Mouse (Mus musculus): ENCODE measurements around the gene Cdk12. TPM values are rescaled to one million over a fixed set of nuclear protein-coding genes. Genes with fewer than 3 reads are reported as not detected.

Cdk12 gene
- total and polyA plus RNA-seq, 2 experiments from 2014 or later: 5.8 to 28.5 TPM

DNA sequence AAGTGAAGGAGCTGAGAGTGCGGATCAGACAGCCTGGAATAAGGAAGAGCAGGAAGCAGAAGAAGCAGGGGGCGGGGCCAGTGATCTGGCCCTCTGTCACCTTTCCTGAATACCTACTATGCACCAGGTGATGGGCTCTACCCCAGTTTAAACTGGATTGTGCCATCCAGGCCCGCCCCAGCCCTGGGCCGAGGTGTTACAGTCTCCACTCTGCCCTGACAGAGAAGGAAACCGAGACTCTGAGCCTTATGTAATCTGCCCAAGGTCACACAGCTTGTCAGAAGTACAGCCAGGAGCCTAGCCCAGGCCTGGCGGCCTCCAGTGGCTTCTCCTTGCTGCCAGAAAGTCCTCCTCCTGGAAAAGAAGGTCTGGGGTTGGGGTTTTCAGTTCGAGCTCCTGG is 94.9 kb downstream of the Cdk12 start:
- H3K4me2 ChIP-seq (ENCODE audit: low read depth, low read length): no peak overlapping the region
- H3K9me3 ChIP-seq (ENCODE audit: low read length): no peaks in the 10 kb centered on the region
- no peaks in the 10 kb centered on the region for H3K27me3 ChIP-seq (ENCODE audit: insufficient read depth, low read length)
- 23% methylated on average over 7 of the region's 7 CpGs for WGBS
- TF ChIP-seq CTCF (IDR thresholded peaks at IDR 0.05; ENCODE audit: low read depth): no peak
- no peak overlapping the region for H3K9ac ChIP-seq (replicated peaks; ENCODE audit: low read length)
- H3K27ac ChIP-seq: 0 out of 2 replicates have a peak overlapping the region, but pooled peaks have one; percentile 11
- no peak for ATAC-seq
- DNase-seq (ENCODE audit: low spot score): no peak
- H3K4me1 ChIP-seq (ENCODE audit: insufficient read depth, low read length): peaks cover 32% of the 10 kb centered on the region
- no peak overlapping the region for H3K4me3 ChIP-seq (ENCODE audit: low read length)
- H3K36me3 ChIP-seq (ENCODE audit: insufficient read depth, low read length): no peaks in the 10 kb centered on the region

- peaks cover 26% of the 10 kb centered on the region for H3K4me1 ChIP-seq (ENCODE audit: insufficient read depth, low read length)
- no peak overlapping the region for H3K4me2 ChIP-seq (ENCODE audit: low read depth, low read length)
- ATAC-seq (no peak), DNase-seq (ENCODE audit: low spot score) (peak; percentile 49)
- H3K4me3 ChIP-seq (ENCODE audit: low read length): no peak overlapping the region
- no peak overlapping the region for H3K27ac ChIP-seq
- WGBS: 7% methylated on average over 10 of the region's 10 CpGs
- H3K27me3 ChIP-seq (ENCODE audit: insufficient read depth, low read length): no peaks in the 10 kb centered on the region
- no peak for TF ChIP-seq CTCF (IDR thresholded peaks at IDR 0.05; ENCODE audit: low read depth)
- H3K36me3 ChIP-seq (ENCODE audit: insufficient read depth, low read length): no peaks in the 10 kb centered on the region
- no peak overlapping the region for H3K9ac ChIP-seq (replicated peaks; ENCODE audit: low read length)
- H3K9me3 ChIP-seq (ENCODE audit: low read length): no peaks in the 10 kb centered on the region
These were observed 95.8 kb downstream of the Cdk12 start for GRCm38 (mm10) chr11:98298484-98299205.

- Histone ChIP-seq H3K4me1 (ENCODE audit: insufficient read depth, low read length) (peaks cover 8% of the 10 kb centered on the region; the same call in 1 of the 2 replicates), H3K9me3 (ENCODE audit: low read length) (no peaks in the 10 kb centered on the region), H3K9ac (replicated peaks; ENCODE audit: low read length) (no peak overlapping the region), H3K4me2 (ENCODE audit: low read depth, low read length) (peak overlapping the region; percentile 21), H3K27me3 (ENCODE audit: insufficient read depth, low read length) (peaks cover 33% of the 10 kb centered on the region), H3K4me3 (ENCODE audit: low read length) (peak overlapping the region; percentile 14), H3K36me3 (ENCODE audit: insufficient read depth, low read length) (no peaks in the 10 kb centered on the region), H3K27ac (no peak overlapping the region)
- TF ChIP-seq CTCF (IDR thresholded peaks at IDR 0.05; ENCODE audit: low read depth): no peak
- peak; percentile 73 for DNase-seq (ENCODE audit: low spot score)
- 0 out of 2 replicates have a peak, but pooled peaks have one; percentile 35 for ATAC-seq
- WGBS: under 1% methylated on average over 26 of the region's 26 CpGs
These were observed 111.0 kb downstream of the Cdk12 start for GRCm38 (mm10) chr11:98313790-98314323.

- WGBS: 5% methylated on average over 7 of the region's 7 CpGs
These were observed 114.6 kb downstream of the Cdk12 start for GRCm38 (mm10) chr11:98317479-98317878.

GRCm38 (mm10) chr11:98318421-98319116 is 115.7 kb downstream of the Cdk12 start:
- Histone ChIP-seq H3K9me3 (ENCODE audit: low read length) (no peaks in the 10 kb centered on the region), H3K4me3 (ENCODE audit: low read length) (no peak overlapping the region), H3K27me3 (ENCODE audit: insufficient read depth, low read length) (peaks cover 47% of the 10 kb centered on the region), H3K4me1 (ENCODE audit: insufficient read depth, low read length) (peaks cover 13% of the 10 kb centered on the region; the same call in 1 of the 2 replicates), H3K4me2 (ENCODE audit: low read depth, low read length) (peak overlapping the region; percentile 25), H3K27ac (peak overlapping the region; percentile 48), H3K9ac (replicated peaks; ENCODE audit: low read length) (no peak overlapping the region), H3K36me3 (ENCODE audit: insufficient read depth, low read length) (no peaks in the 10 kb centered on the region)
- DNase-seq (ENCODE audit: low spot score) (no peak), ATAC-seq (no peak)
- no peak for TF ChIP-seq CTCF (IDR thresholded peaks at IDR 0.05; ENCODE audit: low read depth)
- 2% methylated on average over 14 of the region's 14 CpGs for WGBS

More at GRCm38 (mm10) chr11:98317479-98317878, 114.6 kb downstream of the Cdk12 start:
- Histone ChIP-seq H3K9me3 (ENCODE audit: low read length) (no peaks in the 10 kb centered on the region), H3K9ac (replicated peaks; ENCODE audit: low read length) (no peak overlapping the region), H3K4me3 (ENCODE audit: low read length) (no peak overlapping the region), H3K4me2 (ENCODE audit: low read depth, low read length) (no peak overlapping the region), H3K4me1 (ENCODE audit: insufficient read depth, low read length) (peaks cover 13% of the 10 kb centered on the region; the same call in 1 of the 2 replicates), H3K27ac (no peak overlapping the region), H3K36me3 (ENCODE audit: insufficient read depth, low read length) (no peaks in the 10 kb centered on the region), H3K27me3 (ENCODE audit: insufficient read depth, low read length) (peaks cover 39% of the 10 kb centered on the region)
- ATAC-seq (no peak), DNase-seq (ENCODE audit: low spot score) (no peak)
- TF ChIP-seq CTCF (IDR thresholded peaks at IDR 0.05; ENCODE audit: low read depth): no peak

DNA sequence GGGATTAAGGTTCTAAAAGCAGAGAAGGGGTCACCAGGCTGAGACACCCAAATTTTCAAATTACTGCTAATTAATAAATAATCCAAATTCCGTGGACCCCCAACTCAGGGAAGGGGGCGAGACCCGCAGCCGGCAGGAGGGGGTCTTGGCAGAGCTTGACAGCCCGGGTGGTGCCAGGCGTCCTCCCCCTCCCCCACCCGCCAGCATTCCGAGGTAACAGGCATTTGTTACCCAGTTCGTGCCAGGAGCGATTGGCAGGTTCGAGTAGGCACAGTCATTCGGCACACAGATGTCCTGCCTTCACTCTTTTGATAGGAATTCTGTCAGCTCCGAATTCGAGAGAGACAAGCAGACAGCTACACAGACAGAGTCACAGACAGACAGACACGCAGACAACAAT is 116.3 kb downstream of the Cdk12 start:
- peak overlapping the region; percentile 48 for H3K27ac ChIP-seq
- no peak for DNase-seq (ENCODE audit: low spot score)

More for the DNA sequence above, 116.3 kb downstream of the Cdk12 start:
- Histone ChIP-seq H3K9ac (replicated peaks; ENCODE audit: low read length) (no peak overlapping the region), H3K4me2 (ENCODE audit: low read depth, low read length) (peak overlapping the region; percentile 25), H3K27me3 (ENCODE audit: insufficient read depth, low read length) (peaks cover 52% of the 10 kb centered on the region), H3K9me3 (ENCODE audit: low read length) (no peaks in the 10 kb centered on the region), H3K36me3 (ENCODE audit: insufficient read depth, low read length) (no peaks in the 10 kb centered on the region), H3K4me3 (ENCODE audit: low read length) (no peak overlapping the region), H3K4me1 (ENCODE audit: insufficient read depth, low read length) (peaks cover 9% of the 10 kb centered on the region; the same call in 1 of the 2 replicates)
- ATAC-seq: no peak
- WGBS: 1% methylated on average over 15 of the region's 15 CpGs
- no peak for TF ChIP-seq CTCF (IDR thresholded peaks at IDR 0.05; ENCODE audit: low read depth)

All from hindbrain, postnatal 0 days (tissue).